Mouse (Mus musculus): ENCODE data around the gene Rapgef4.

Gene Rapgef4

GRCm38 (mm10) chr2:72205869-72206268, 224.8 kb downstream of the Rapgef4 start:
- in situ Hi-C loops (cut with MboI; ENCODE audit: unreplicated experiment in 2 of 2): no loop called here

DNA sequence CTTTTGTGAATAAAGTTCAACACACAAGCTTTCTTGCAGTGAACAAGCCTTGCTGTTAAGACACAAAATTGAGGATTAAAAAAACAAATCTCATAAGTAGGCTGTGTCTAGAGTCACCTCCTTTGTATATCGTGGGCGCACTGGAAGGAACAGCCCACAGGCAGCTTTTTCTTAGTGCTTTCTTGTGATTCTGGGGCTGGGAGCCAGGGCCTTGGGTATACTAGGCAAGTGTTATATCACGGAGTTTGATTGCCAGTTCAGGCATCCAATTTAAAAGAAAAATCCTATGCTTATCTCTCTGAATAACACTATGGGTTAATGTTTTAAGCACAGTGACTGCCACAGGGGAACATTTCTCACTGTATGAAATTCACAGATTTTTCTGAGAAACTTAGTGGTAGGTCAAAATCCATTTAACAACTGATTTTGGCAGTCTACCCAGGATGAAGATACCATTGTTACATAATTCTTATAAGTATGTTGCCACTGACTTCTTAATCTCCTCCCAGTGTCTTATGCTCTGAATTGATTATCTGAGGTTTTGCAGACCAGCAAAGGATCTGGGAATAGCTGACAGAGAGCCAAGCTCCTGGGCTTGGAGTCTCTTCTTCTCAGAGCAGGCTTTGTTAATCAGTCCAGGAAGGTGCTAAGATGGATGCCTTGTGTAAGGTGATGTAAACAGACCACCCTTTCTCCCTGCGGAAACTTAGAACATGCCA, 225.6 kb downstream of the Rapgef4 start:
- in situ Hi-C loops (cut with MboI; ENCODE audit: unreplicated experiment in 2 of 2): no loop called here

GRCm38 (mm10) chr2:72217336-72217735, 236.3 kb downstream of the Rapgef4 start:
- in situ Hi-C loops (cut with MboI; ENCODE audit: unreplicated experiment in 2 of 2): loop anchor here (5.0 kb wide), 1 partner anchor 175 kb away; no protein-coding TSS in a partner anchor

- in situ Hi-C loops (cut with MboI; ENCODE audit: unreplicated experiment in 2 of 2): loop anchor here (5.0 kb wide), 1 partner anchor 178 kb away; no protein-coding TSS in a partner anchor
These were observed 238.9 kb downstream of the Rapgef4 start for GRCm38 (mm10) chr2:72219921-72220320.

- in situ Hi-C loops (cut with MboI; ENCODE audit: unreplicated experiment in 2 of 2): no loop called here
These were observed 240.2 kb downstream of the Rapgef4 start for GRCm38 (mm10) chr2:72221283-72221682.

DNA sequence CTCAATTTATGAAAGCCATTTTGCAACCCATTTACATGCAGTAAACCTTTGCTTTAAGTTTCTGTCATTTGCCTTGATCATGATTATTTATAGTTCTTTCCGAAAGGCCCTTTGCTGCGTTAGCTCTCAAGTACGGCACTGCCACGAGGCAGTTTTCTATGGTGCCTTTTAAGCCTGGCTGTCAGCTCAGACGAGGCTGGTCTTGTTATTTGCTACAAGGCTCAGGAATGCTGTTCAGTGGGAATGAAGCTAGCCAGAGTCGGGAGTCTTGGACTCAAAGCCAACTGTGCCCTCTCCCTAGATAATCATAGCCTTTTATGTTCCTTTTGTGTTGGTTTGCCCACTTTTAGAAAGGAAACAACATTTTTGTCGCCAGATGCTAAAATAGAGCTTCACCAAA, 240.7 kb downstream of the Rapgef4 start:
- in situ Hi-C loops (cut with MboI; ENCODE audit: unreplicated experiment in 2 of 2): no loop called here

GRCm38 (mm10) chr2:72222276-72222675, 241.2 kb downstream of the Rapgef4 start:
- in situ Hi-C loops (cut with MboI; ENCODE audit: unreplicated experiment in 2 of 2): no loop called here

GRCm38 (mm10) chr2:72222736-72223455, 241.9 kb downstream of the Rapgef4 start:
- in situ Hi-C loops (cut with MboI; ENCODE audit: unreplicated experiment in 2 of 2): no loop called here

- in situ Hi-C loops (cut with MboI; ENCODE audit: unreplicated experiment in 2 of 2): no loop called here
These were observed 242.4 kb downstream of the Rapgef4 start for GRCm38 (mm10) chr2:72223479-72223878.

GRCm38 (mm10) chr2:72226006-72226405, 245.0 kb downstream of the Rapgef4 start:
- in situ Hi-C loops (cut with MboI; ENCODE audit: unreplicated experiment in 2 of 2): no loop called here

DNA sequence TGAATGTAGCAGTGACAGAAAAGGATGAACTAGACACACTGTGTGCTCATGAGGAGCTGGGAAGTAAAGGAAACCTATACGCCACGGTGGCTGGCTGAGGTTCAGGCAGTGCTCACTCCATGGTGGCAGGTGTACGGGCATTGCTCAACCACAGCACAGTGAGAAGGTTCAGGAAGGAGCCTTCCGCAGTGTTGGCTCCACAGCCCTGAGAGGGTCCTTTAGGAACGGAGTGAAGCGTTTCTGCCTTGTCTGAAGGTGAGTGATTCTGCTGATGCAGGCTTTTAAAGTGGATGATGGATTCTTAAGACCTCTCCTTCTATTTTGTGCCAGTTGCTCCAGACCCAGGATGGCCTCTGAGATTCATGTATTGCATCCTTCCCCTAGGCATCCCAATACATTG, 246.4 kb downstream of the Rapgef4 start:
- in situ Hi-C loops (cut with MboI; ENCODE audit: unreplicated experiment in 2 of 2): no loop called here

DNA sequence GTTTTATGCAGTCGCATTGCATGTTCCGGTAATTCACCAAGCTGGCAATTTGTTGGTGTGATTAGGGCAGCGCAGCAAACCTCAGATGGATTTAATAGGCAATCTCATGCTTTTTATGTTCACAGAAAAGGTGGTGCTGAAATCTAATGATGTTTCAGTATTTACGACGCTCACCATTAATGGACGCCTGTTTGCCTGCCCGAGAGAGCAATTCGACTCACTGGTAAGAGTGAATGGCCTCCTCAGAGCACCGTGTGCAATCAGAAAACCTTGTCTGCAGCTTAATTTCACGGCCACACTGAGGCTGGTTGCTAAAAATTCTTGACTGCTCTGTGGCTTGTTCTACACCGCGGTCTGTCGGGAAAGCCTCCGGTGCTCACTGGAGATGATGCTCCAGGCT, 247.8 kb downstream of the Rapgef4 start:
- in situ Hi-C loops (cut with MboI; ENCODE audit: unreplicated experiment in 2 of 2): no loop called here

- in situ Hi-C loops (cut with MboI; ENCODE audit: unreplicated experiment in 2 of 2): loop anchor here (5.0 to 10.0 kb wide), 2 partner anchors 1052 to 1174 kb away; no protein-coding TSS in a partner anchor
These were observed 249.5 kb downstream of the Rapgef4 start for GRCm38 (mm10) chr2:72230545-72230944.

DNA sequence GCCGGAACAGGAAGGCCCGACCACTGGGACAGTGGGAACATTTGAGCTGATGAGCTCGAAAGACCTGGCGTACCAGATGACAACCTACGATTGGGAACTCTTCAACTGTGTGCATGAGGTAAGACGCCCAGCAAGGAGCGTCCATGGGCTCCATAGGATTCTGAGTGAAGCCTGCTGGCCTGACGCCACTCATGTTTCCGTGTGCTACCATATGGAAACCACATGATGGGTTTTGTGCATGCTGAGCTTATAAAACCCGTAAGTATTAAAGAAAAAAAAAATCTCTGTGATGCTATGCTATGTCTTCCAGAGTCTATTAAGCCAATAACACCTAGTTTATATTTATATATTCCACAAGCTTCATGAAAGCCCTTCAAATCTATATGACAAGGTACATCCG, 253.0 kb downstream of the Rapgef4 start:
- in situ Hi-C loops (cut with MboI; ENCODE audit: unreplicated experiment in 2 of 2): loop anchor here (5.0 to 10.0 kb wide), 2 partner anchors 1048 to 1171 kb away; no protein-coding TSS in a partner anchor

DNA sequence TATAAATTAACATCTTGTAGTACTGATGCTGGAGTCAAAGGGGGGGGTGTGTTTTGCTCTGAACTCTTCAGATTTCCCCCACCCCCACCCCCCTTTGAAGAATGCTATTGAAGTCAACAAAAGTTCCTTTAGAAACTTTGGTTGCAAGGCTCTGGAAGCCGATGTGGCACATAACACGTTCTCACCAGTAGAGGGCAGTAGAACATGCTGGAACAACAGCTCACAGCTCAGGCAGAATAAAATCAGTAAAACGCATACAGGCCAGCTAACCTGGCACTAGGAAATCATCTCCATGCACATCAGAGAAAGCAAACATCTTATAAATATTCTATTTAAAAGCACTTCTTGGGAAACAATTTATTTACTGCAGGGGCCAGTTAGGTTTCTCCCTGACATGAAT, 253.9 kb downstream of the Rapgef4 start:
- in situ Hi-C loops (cut with MboI; ENCODE audit: unreplicated experiment in 2 of 2): loop anchor here (5.0 to 10.0 kb wide), 2 partner anchors 1047 to 1170 kb away; no protein-coding TSS in a partner anchor

DNA sequence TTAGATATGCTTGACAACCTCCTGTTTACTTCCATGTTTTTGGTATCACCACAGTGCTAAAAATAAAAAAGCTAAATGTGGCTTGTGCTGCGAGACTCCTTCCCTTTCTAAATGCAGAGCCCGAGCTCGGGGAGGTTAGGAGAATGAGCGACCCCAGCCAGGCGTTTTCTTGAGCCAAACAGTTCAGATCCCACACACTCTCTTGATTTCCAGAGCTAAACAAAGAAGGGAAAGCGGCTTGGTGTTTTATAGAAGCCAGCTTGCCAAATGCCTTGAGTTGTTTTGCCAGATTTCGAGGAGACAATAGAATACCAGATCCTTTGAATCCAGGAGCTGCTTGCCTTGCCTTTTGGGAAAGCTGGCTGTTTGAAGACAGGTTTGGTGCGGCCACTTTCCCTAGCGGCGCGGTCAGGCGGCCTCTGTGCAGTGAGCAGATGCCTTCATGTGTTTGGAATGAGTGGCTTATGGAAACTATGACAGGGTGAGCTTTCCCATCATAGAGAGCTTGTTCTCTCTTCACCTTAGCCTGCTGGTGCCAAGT, 254.4 kb downstream of the Rapgef4 start:
- in situ Hi-C loops (cut with MboI; ENCODE audit: unreplicated experiment in 2 of 2): loop anchor here (10.0 kb wide), 1 partner anchor 1169 kb away; no protein-coding TSS in a partner anchor

DNA sequence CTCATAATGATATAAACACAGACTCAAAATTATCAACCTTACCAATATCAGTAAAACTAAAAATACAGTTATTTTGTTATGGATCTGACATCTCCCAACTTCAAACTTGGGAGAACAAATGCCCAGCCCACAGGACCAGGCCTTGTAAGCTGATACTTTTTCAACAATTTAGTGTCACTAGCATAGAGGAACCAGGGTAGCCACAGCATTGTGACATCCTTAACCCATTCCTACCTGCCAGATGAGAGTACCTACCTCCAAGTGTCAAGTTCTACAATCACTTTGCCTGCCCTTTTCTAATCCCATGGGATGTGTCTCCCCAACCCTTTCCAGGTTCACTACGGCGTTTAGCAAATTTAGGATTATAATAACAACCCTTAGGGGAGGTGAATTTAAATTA, 257.4 kb downstream of the Rapgef4 start:
- in situ Hi-C loops (cut with MboI; ENCODE audit: unreplicated experiment in 2 of 2): loop anchor here (10.0 kb wide), 1 partner anchor 1166 kb away; no protein-coding TSS in a partner anchor

- in situ Hi-C loops (cut with MboI; ENCODE audit: unreplicated experiment in 2 of 2): loop anchor here (10.0 kb wide), 1 partner anchor 1166 kb away; no protein-coding TSS in a partner anchor
These were observed 257.9 kb downstream of the Rapgef4 start for GRCm38 (mm10) chr2:72238925-72239324.

DNA sequence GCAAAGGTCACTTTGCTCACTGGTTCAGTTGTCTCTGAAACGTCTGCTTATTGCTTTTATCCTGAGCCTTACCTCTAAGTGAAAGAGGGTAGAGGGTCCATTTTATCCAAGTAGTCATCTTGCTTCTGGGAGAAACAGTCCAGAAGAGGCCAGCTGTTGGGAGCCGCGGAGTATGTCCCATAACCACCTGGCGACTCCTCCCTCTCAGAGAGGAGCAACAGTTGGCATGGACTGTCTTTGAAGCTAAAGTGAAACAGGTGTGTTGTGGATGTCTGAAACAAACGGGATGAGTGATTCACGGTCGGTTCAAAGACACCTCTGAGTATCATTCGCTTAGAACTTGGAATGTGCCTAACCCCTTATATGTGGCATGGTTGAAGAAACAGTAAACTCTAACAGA, 258.4 kb downstream of the Rapgef4 start:
- in situ Hi-C loops (cut with MboI; ENCODE audit: unreplicated experiment in 2 of 2): loop anchor here (10.0 kb wide), 1 partner anchor 1165 kb away; no protein-coding TSS in a partner anchor

DNA sequence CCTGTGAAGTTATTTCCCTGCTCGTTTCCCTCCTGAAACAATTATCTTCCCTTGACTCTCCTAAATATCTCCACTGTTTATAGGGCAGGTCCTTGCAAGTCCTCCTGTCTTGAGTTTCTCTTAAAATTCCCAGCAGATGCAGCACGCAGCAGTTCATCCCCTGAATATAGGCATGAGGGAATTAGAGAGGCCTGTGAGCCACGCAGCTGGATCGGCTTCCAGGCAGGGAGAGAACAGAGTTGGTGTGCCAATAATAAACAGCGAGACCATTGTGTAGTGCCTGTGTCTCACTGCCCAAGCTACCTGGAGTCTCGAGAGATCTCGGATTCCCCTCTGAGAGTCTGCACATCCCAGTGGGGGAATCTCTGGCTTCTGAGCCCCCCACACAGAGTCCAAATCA, 259.0 kb downstream of the Rapgef4 start:
- in situ Hi-C loops (cut with MboI; ENCODE audit: unreplicated experiment in 2 of 2): loop anchor here (5.0 to 10.0 kb wide), 3 partner anchors 845 to 1187 kb away; no protein-coding TSS in a partner anchor

GRCm38 (mm10) chr2:72240691-72241090, 259.7 kb downstream of the Rapgef4 start:
- in situ Hi-C loops (cut with MboI; ENCODE audit: unreplicated experiment in 2 of 2): loop anchor here (5.0 to 10.0 kb wide), 2 partner anchors 844 to 1187 kb away; no protein-coding TSS in a partner anchor

Measured in v-Abl transformed pro-B cells (cell line).